Comparison of ENCODE assay signal across 9 mouse cellular contexts in genomic region chr3:84175337-84176315, GRCm38 (mm10). TPM values are rescaled to one million over a fixed set of nuclear protein-coding genes. Genes with fewer than 3 reads are reported as not detected.
DNase-seq lines count a peak whose midpoint lies in the region; ATAC-seq and TF ChIP-seq lines count a peak whose summit lies in the region.
"Had no signal": no experiment of that assay in that cellular context is flagged by ENCODE, and none has a peak within 500 bp of the region (broad histone marks: within the 10 kb centered on the region; RNA-seq: fewer than 3 reads in every experiment).

No protein-coding gene starts in this region.

- no peak overlapping the region for H3K9ac ChIP-seq in forebrain, postnatal 0 days
- no peak overlapping the region for H3K9ac ChIP-seq in hindbrain, embryonic 13.5 days
- H3K9ac ChIP-seq: limb, embryonic 15.5 days had no signal

- 40% methylated on average over 7 of the region's 7 CpGs for WGBS in forebrain, postnatal 0 days
- WGBS in hindbrain, embryonic 13.5 days = 45% methylated on average over 7 of the region's 7 CpGs

- peaks cover 48% of the 10 kb centered on the region for H3K36me3 ChIP-seq in forebrain, postnatal 0 days (ENCODE audit: insufficient read depth)
- H3K36me3 ChIP-seq in hindbrain, embryonic 13.5 days = peaks cover 47% of the 10 kb centered on the region

- ATAC-seq in forebrain, postnatal 0 days = peak; percentile 91
- ATAC-seq in hindbrain, embryonic 13.5 days (ENCODE audit: low FRiP score) = peak; percentile 68

- H3K4me3 ChIP-seq in forebrain, postnatal 0 days (ENCODE audit: low read depth, low read length) = no peak overlapping the region
- no peak overlapping the region for H3K4me3 ChIP-seq in hindbrain, embryonic 13.5 days
- H3K4me3 ChIP-seq: limb, embryonic 15.5 days had no signal

- no peak overlapping the region for H3K4me2 ChIP-seq in forebrain, postnatal 0 days (ENCODE audit: low read depth)
- no peak overlapping the region for H3K4me2 ChIP-seq in hindbrain, embryonic 13.5 days
- H3K4me2 ChIP-seq: limb, embryonic 15.5 days had no signal

- no peak overlapping the region for H3K27ac ChIP-seq in forebrain, postnatal 0 days (ENCODE audit: low read depth, low read length)
- no peak overlapping the region for H3K27ac ChIP-seq in hindbrain, embryonic 13.5 days
- H3K27ac ChIP-seq: limb, embryonic 15.5 days had no signal

- DNase-seq in NIH3T3 (ENCODE audit: low read depth) = peak; percentile 90
- DNase-seq in cerebellum, adult 18-20 months = peak; percentile 83 to 86
- peak; percentile 88 for DNase-seq in forebrain, postnatal 0 days
- peak; percentile 56 for DNase-seq in layer of hippocampus, adult 9-11 months
- peak; percentile 73 to 84 for DNase-seq in lung, postnatal 4 days
- DNase-seq in right cerebral cortex, adult 18-20 months = peak; percentile 76
- DNase-seq in thymus, postnatal 4 days = peak; percentile 79

- H3K4me1 ChIP-seq in forebrain, postnatal 0 days (ENCODE audit: insufficient read depth) = peaks cover 2% of the 10 kb centered on the region; the same call in 1 of the 2 replicates
- peaks cover 13% of the 10 kb centered on the region for H3K4me1 ChIP-seq in hindbrain, embryonic 13.5 days (replicated peaks)
- H3K4me1 ChIP-seq: limb, embryonic 15.5 days had no signal

- no peaks in the 10 kb centered on the region for H3K9me3 ChIP-seq in forebrain, postnatal 0 days (ENCODE audit: low read length)
- no peaks in the 10 kb centered on the region for H3K9me3 ChIP-seq in hindbrain, embryonic 13.5 days
- H3K9me3 ChIP-seq: limb, embryonic 15.5 days had no signal

- TF ChIP-seq CTCF in forebrain, postnatal 0 days (IDR thresholded peaks at IDR 0.05; ENCODE audit: low read depth) = peak; percentile 90

- no peaks in the 10 kb centered on the region for H3K27me3 ChIP-seq in forebrain, postnatal 0 days (ENCODE audit: insufficient read depth, low read length)
- H3K27me3 ChIP-seq in hindbrain, embryonic 13.5 days = no peaks in the 10 kb centered on the region
- H3K27me3 ChIP-seq: limb, embryonic 15.5 days had no signal

RNA-seq across cellular contexts. Expression of gene Gm6525, which starts 1.7 kb away (rescaled TPM):
- total RNA-seq in forebrain, postnatal 0 days (2014; rRNA removed) = 0.29 TPM in 1 of 2 replicates, not detected in the other
- polyA plus RNA-seq in forebrain, postnatal 0 days (2015; fragmentation: Nextera tagmentation; extraction: Ambion mirVana) = 0.33 and 2.1 TPM in 2 replicates
- 2.9 and 3.3 TPM in 2 replicates for polyA plus RNA-seq in hindbrain, embryonic 13.5 days (2015; fragmentation: Nextera tagmentation; extraction: Ambion mirVana)

RNA-seq across cellular contexts. Expression of gene Mnd1, which starts 20.0 kb away (rescaled TPM):
- total RNA-seq in forebrain, postnatal 0 days (2014; rRNA removed) = 2.1 and 3.0 TPM in 2 replicates
- 2.4 and 2.5 TPM in 2 replicates for polyA plus RNA-seq in forebrain, postnatal 0 days (2015; fragmentation: Nextera tagmentation; extraction: Ambion mirVana)
- 2.6 and 2.8 TPM in 2 replicates for polyA plus RNA-seq in hindbrain, embryonic 13.5 days (2015; fragmentation: Nextera tagmentation; extraction: Ambion mirVana)
